Mouse (Mus musculus) CH12.LX (cell line): ENCODE results near the gene Gdf15. TPM values are rescaled to one million over a fixed set of nuclear protein-coding genes. Genes with fewer than 3 reads are reported as not detected.

Experiments used
- DNase-seq: peaks from one replicate; pipeline ENCODE4 v3.0.0-alpha.2; 2013; ENCODE audit errors: extremely low read depth
- H3K27ac ChIP-seq: 2 replicates; pipeline ENCODE4 v1.5.1; 2012; ENCODE audit warnings: low read depth, mild to moderate bottlenecking, control low read depth, moderate library complexity; ENCODE audit not compliant: insufficient read depth
- H3K27me3 ChIP-seq: replicated peaks from 2 replicates; pipeline ENCODE3; 2012; ENCODE audit warnings: inconsistent platforms
- H3K36me3 ChIP-seq, 2 experiments: replicated peaks in 1 of 2; 2 replicates each; pipeline versions ENCODE3 to v1.6.1; 2012; ENCODE audit warnings: inconsistent platforms in 1 of 2, low read length in 1 of 2, mild to moderate bottlenecking in 1 of 2, mixed read lengths in 1 of 2, moderate library complexity in 1 of 2; ENCODE audit not compliant: control insufficient read depth in 1 of 2, insufficient read depth in 1 of 2
- H3K4me1 ChIP-seq, 2 experiments: 2 replicates each; pipeline ENCODE4 v1.6.1; 2012; ENCODE audit warnings: inconsistent platforms in 1 of 2, moderate library complexity in 1 of 2; ENCODE audit not compliant: insufficient read depth in 2 of 2, control insufficient read depth in 1 of 2
- H3K4me2 ChIP-seq: 2 replicates; pipeline ENCODE4 v1.6.1; 2012; ENCODE audit warnings: low read depth, mild to moderate bottlenecking, control low read depth; ENCODE audit not compliant: poor library complexity, insufficient read depth, severe bottlenecking
- H3K4me3 ChIP-seq, 3 experiments: fragments of 150-350 bp in 1 of 3; sonication (generic) in 1 of 3; replicated peaks in 1 of 3; 2 replicates each; pipeline versions ENCODE3 to v1.5.1; 2011 to 2012; ENCODE audit warnings: low read depth in 2 of 3, low read length in 2 of 3, mild to moderate bottlenecking in 2 of 3, moderate library complexity in 2 of 3, control low read depth in 1 of 3, improper control_type of control experiment in 1 of 3, inconsistent platforms in 1 of 3, mixed read lengths in 1 of 3; ENCODE audit not compliant: poor library complexity in 1 of 3
- H3K79me2 ChIP-seq: replicated peaks from 2 replicates; pipeline ENCODE4 v1.6.1; 2012; ENCODE audit warnings: mild to moderate bottlenecking, moderate library complexity; ENCODE audit not compliant: control insufficient read depth, poor library complexity, insufficient read depth, severe bottlenecking; ENCODE audit errors: extremely low read depth
- H3K9ac ChIP-seq: 2 replicates; pipeline ENCODE4 v1.6.1; 2012; ENCODE audit warnings: low read depth, mild to moderate bottlenecking, control low read depth, moderate library complexity; ENCODE audit not compliant: insufficient read depth
- H3K9me3 ChIP-seq: replicated peaks from 2 replicates; pipeline ENCODE3; 2012; ENCODE audit warnings: low read length, inconsistent platforms, mixed read lengths
- CHD1 ChIP-seq: IDR thresholded peaks from 2 replicates; pipeline ENCODE4 v1.6.1; 2012; ENCODE audit warnings: low read depth, low read length, improper control_type of control experiment, inconsistent platforms
- CTCF ChIP-seq, 2 experiments: IDR thresholded peaks in 1 of 2; conservative IDR thresholded peaks in 1 of 2; 2 replicates each; pipeline ENCODE4 v1.5.1; 2011 to 2012; ENCODE audit warnings: low read depth in 2 of 2, low read length in 2 of 2, improper control_type of control experiment in 1 of 2, inconsistent platforms in 1 of 2, mild to moderate bottlenecking in 1 of 2, moderate library complexity in 1 of 2
- ETS1 ChIP-seq: conservative IDR thresholded peaks from 2 replicates; pipeline ENCODE4 v1.6.1; 2012; ENCODE audit warnings: low read depth, mild to moderate bottlenecking, inconsistent platforms, low read length, improper control_type of control experiment, moderate library complexity
- GABPA ChIP-seq: IDR thresholded peaks from 2 replicates; pipeline ENCODE4 v1.6.1; 2012; ENCODE audit warnings: low read depth, low read length, improper control_type of control experiment, inconsistent platforms; ENCODE audit not compliant: insufficient replicate concordance
- HCFC1 ChIP-seq: IDR thresholded peaks from 2 replicates; pipeline ENCODE4 v1.6.1; 2012; ENCODE audit warnings: low read depth, mild to moderate bottlenecking, inconsistent platforms, low read length, improper control_type of control experiment
- IRF4 ChIP-seq: IDR thresholded peaks from 2 replicates; pipeline ENCODE4 v1.6.1; 2014; ENCODE audit warnings: low read depth, mild to moderate bottlenecking, inconsistent platforms, low read length, improper control_type of control experiment
- JUN ChIP-seq: IDR thresholded peaks from 2 replicates; pipeline ENCODE4 v1.6.1; 2011; ENCODE audit warnings: low read depth, mild to moderate bottlenecking, low read length, improper control_type of control experiment, moderate library complexity; ENCODE audit not compliant: insufficient read depth
- JUND ChIP-seq: conservative IDR thresholded peaks from 2 replicates; pipeline ENCODE4 v1.6.1; 2011; ENCODE audit warnings: low read depth, low read length, improper control_type of control experiment
- MAFK ChIP-seq: IDR thresholded peaks from 2 replicates; pipeline ENCODE4 v1.6.1; 2011; ENCODE audit warnings: low read length, improper control_type of control experiment; ENCODE audit not compliant: insufficient replicate concordance
- MAZ ChIP-seq: IDR thresholded peaks from 2 replicates; pipeline ENCODE4 v1.6.1; 2012; ENCODE audit warnings: low read depth, mild to moderate bottlenecking, inconsistent platforms, low read length, improper control_type of control experiment, moderate library complexity
- MEF2A ChIP-seq: IDR thresholded peaks from 2 replicates; pipeline ENCODE4 v1.6.1; 2014; ENCODE audit warnings: low read depth, mild to moderate bottlenecking, inconsistent platforms, low read length, improper control_type of control experiment, borderline replicate concordance
- MYC ChIP-seq: IDR thresholded peaks from 2 replicates; pipeline ENCODE4 v1.6.1; 2011; ENCODE audit warnings: low read depth, mild to moderate bottlenecking, improper control_type of control experiment, low read length
- NRF1 ChIP-seq: IDR thresholded peaks from 2 replicates; pipeline ENCODE4 v1.6.1; 2014; ENCODE audit warnings: low read depth, mild to moderate bottlenecking, inconsistent platforms, low read length, improper control_type of control experiment, moderate library complexity
- POLR2A ChIP-seq: IDR thresholded peaks from 2 replicates; pipeline ENCODE4 v1.6.1; 2011; ENCODE audit warnings: low read depth, mild to moderate bottlenecking, improper control_type of control experiment, low read length
- POLR2AphosphoS2 ChIP-seq: IDR thresholded peaks from 2 replicates; pipeline ENCODE4 v1.6.1; 2011; ENCODE audit warnings: low read depth, low read length, improper control_type of control experiment
- RAD21 ChIP-seq: IDR thresholded peaks from 2 replicates; pipeline ENCODE4 v1.6.1; 2011; ENCODE audit warnings: low read depth, mild to moderate bottlenecking, low read length, improper control_type of control experiment, moderate library complexity
- RCOR1 ChIP-seq: conservative IDR thresholded peaks from 2 replicates; pipeline ENCODE4 v1.6.1; 2012; ENCODE audit warnings: low read depth, mild to moderate bottlenecking, inconsistent platforms, low read length, improper control_type of control experiment
- SIN3A ChIP-seq: IDR thresholded peaks from 2 replicates; pipeline ENCODE4 v1.6.1; 2012; ENCODE audit warnings: low read length, improper control_type of control experiment, inconsistent platforms
- TBP ChIP-seq: conservative IDR thresholded peaks from 2 replicates; pipeline ENCODE4 v1.6.1; 2011; ENCODE audit warnings: low read depth, low read length, improper control_type of control experiment
- UBTF ChIP-seq: IDR thresholded peaks from 2 replicates; pipeline ENCODE4 v1.6.1; 2012; ENCODE audit warnings: low read depth, mild to moderate bottlenecking, inconsistent platforms, low read length, improper control_type of control experiment, moderate library complexity
- ZC3H11A ChIP-seq: IDR thresholded peaks from 2 replicates; pipeline ENCODE4 v1.6.1; 2012; ENCODE audit warnings: low read depth, mild to moderate bottlenecking, inconsistent platforms, low read length, improper control_type of control experiment
- dilution Hi-C: fragments of 300-500 bp; cut with MboI; formaldehyde crosslinking; loops from 2 replicates; pipeline ENCODE4 v1.14.3; 2020; ENCODE audit warnings: low sequenced_read_pairs; ENCODE audit not compliant: extremely low pct_unique_long_range_greater_than_20kb, extremely low pct_ligation_motif_present
- in situ Hi-C: fragments of 300-500 bp; cut with MboI; formaldehyde crosslinking; loops from 3 replicates; pipeline ENCODE4 v1.14.3; 2019; ENCODE audit warnings: low sequenced_read_pairs, low pct_ligation_motif_present, low pct_unique_long_range_greater_than_20kb, mixed read lengths
- polyA plus RNA-seq: library from polyadenylated mRNA; unstranded; fragments of >175 nt; gene quantifications from 2 replicates; pipeline ENCODE4 v1.2.1, GENCODE M21; 2012; ENCODE audit warnings: low read depth; ENCODE audit not compliant: insufficient read length
- total RNA-seq, 2 experiments: library from RNA; depleted of rRNA; stranded (reverse); fragments of 300-350 nt in 1 of 2; fragments of >200 nt in 1 of 2; gene quantifications; 2 replicates each; pipeline ENCODE4 v1.2.3; 2012 to 2014

The Gdf15 gene
- total and polyA plus RNA-seq, 3 experiments, result 0.16 to 0.21 TPM; not detected in 1

DNA sequence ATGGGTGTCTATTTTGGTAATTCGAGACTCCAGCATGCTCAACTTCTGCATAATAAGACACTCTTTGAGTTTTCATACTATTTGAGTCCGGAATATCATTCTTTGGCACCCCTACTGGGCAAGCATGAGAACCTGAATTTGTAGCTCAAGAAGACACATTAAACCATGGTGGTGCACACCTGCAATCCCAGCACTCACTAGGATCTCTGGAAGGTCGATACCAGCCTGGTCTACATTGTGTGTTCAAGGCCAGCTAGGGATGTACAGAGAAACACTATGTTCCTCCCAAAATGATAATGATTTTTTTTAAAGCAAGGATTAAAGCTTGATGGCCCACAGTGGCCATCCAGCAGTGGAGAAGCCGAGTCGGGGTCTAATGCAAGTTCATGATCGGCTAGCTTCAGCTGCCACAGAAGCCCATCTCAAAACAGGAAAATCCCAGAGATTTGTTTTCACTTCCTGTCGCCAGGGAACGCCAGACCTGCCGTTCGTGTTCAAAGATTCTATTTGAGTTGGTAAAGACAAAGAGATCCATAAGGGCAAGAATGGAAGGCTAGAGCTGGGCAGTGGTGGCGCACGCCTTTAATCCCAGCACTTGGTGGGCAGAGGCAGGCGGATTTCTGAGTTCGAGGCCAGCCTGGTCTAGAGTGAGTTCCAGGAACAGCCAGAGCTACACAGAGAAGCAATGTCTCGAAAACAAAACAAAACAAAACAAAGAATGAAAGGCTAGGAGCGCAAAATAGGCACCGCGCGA, 40.2 kb upstream of the Gdf15 start:
- Histone ChIP-seq H3K4me2 (peak overlapping the region; percentile 67), H3K27ac (peak overlapping the region; percentile 30; the same call in 1 of the 2 replicates), H3K9me3 (peaks cover 4% of the 10 kb centered on the region), H3K36me3 (peaks cover 11 to 12% of the 10 kb centered on the region in 2 experiments), H3K9ac (peak overlapping the region; percentile 71), H3K79me2 (peaks cover 16% of the 10 kb centered on the region), H3K27me3 (no peaks in the 10 kb centered on the region), H3K4me3 (peak overlapping the region; percentile 41 to 67 (median 47)), H3K4me1 (peaks cover 24 to 45% of the 10 kb centered on the region in 2 experiments)
- TF ChIP-seq CTCF (conservative IDR thresholded peaks at IDR 0.05 in 1 of 2, IDR thresholded peaks at IDR 0.05 in 1 of 2; ENCODE audit: low read depth in 2 of 2, low read length in 2 of 2) (peak in 1 of 2 experiments; percentile 23; a peak in 2 of 4 replicates), NRF1 (no peak)
- DNase-seq, result no peak
- dilution Hi-C loops, result no loop called here
- in situ Hi-C loops, result no loop called here

DNA sequence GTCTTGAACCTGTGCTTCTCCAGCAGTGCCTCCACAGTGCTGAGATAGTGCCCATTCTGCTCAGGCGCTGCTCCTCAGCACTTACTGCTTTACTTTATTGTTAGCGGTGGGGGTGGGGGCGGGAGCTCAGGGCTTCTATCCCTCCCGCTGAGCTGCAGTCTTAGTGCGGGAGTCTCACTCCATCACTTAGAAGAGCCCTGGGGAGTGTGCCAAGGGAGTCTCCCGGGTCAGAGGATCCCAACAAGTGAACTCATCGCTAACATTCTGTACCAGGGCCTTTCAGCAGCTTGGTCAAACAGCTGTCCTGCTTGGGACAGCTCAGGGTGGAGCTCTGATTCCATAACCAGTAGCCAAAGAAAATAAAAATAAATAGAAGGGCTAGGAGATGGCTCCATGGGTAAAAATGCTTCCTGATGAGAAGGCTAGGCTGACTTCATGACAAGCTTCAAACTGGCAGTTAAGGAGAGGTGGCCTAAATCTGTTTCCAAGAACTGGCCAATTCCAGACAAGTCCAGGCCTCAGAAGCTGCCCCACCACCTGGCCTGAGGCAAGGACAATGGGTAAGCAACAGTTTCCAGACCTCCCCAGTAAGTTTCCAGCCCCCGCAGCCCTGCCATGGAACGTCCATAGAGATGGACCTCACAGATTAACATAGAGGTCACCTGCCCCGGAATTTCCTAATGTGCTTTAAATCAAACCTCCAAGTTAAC, 39.5 kb upstream of the Gdf15 start:
- H3K79me2 ChIP-seq, result peaks cover 16% of the 10 kb centered on the region
- TF ChIP-seq CHD1, result no peak
- no peak for TF ChIP-seq HCFC1
- no peak for TF ChIP-seq MEF2A
- no peak for TF ChIP-seq MAZ
- TF ChIP-seq MAFK, result no peak
- no peak for TF ChIP-seq ETS1
- no peak for TF ChIP-seq POLR2A
- TF ChIP-seq RCOR1, result no peak
- H3K27me3 ChIP-seq, result no peaks in the 10 kb centered on the region
- in situ Hi-C loops (no loop called here), dilution Hi-C loops (no loop called here)
- H3K9ac ChIP-seq, result no peak overlapping the region
- no peak for DNase-seq
- H3K27ac ChIP-seq, result no peak overlapping the region
- H3K4me3 ChIP-seq, result no peak overlapping the region
- peaks cover 7 to 11% of the 10 kb centered on the region in 2 experiments for H3K36me3 ChIP-seq
- H3K4me1 ChIP-seq, result peaks cover 24 to 40% of the 10 kb centered on the region in 2 experiments
- H3K9me3 ChIP-seq, result peaks cover 4% of the 10 kb centered on the region
- no peak overlapping the region for H3K4me2 ChIP-seq

DNA sequence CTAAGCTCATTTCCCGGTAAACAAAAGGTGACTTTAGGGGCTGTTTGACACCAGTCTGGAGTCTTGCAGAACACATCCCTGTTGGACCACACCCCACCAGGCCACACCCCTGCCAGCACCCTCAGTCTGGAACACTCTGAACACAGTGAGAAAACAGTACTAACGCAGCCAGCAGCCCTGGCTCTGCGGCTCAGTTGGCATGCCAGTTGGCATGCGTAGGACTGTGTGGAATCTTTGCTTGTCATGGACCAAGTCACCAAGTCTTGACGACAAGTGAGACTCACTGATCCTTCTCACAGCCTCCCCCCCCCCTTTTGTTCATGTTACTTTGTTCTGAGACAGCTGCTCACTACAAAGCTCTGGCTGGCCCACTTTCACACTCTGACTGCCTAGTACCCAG, 34.8 kb upstream of the Gdf15 start:
- Histone ChIP-seq H3K27ac (no peak overlapping the region), H3K4me1 (peaks cover 0 to 15% of the 10 kb centered on the region in 2 experiments; a peak in 2 of 4 replicates), H3K4me3 (no peak overlapping the region), H3K79me2 (no peaks in the 10 kb centered on the region), H3K9ac (no peak overlapping the region), H3K36me3 (no peaks in the 10 kb centered on the region), H3K9me3 (peaks cover 4% of the 10 kb centered on the region), H3K4me2 (no peak overlapping the region), H3K27me3 (peaks cover 1% of the 10 kb centered on the region)
- no peak for DNase-seq
- dilution Hi-C loops (no loop called here), in situ Hi-C loops (loop anchor here (10.0 kb wide), 1 partner anchor 48 kb away; the partner anchor contains the start of gene Gm3336)
- TF ChIP-seq CTCF (conservative IDR thresholded peaks at IDR 0.05 in 1 of 2, IDR thresholded peaks at IDR 0.05 in 1 of 2; ENCODE audit: low read depth in 2 of 2, low read length in 2 of 2) (no peak), NRF1 (no peak), MYC (no peak), RAD21 (no peak), RCOR1 (no peak), UBTF (no peak), JUN (no peak), HCFC1 (no peak), MAZ (no peak), ETS1 (no peak), JUND (no peak), SIN3A (no peak), TBP (no peak), MAFK (no peak), GABPA (no peak), POLR2AphosphoS2 (no peak), ZC3H11A (no peak), IRF4 (no peak)
